Mouse (Mus musculus) MEL (cell line): ENCODE results near the gene Sertad1. TPM values are rescaled to one million over a fixed set of nuclear protein-coding genes. Genes with fewer than 3 reads are reported as not detected.

Experiments
- DNase-seq: peaks from one replicate; pipeline ENCODE4 v3.0.0; 2011; ENCODE audit warnings: low read depth, low spot score
- H3K27ac ChIP-seq: 2 replicates; pipeline ENCODE4 v1.5.1; 2012; ENCODE audit warnings: low read depth, mild to moderate bottlenecking, control low read depth, low read length, moderate library complexity; ENCODE audit not compliant: control insufficient read depth
- H3K27me3 ChIP-seq, 2 experiments: fragments of 150-350 bp in 1 of 2; sonication (generic) in 1 of 2; 2 replicates each; pipeline ENCODE4 v1.6.1; 2012; ENCODE audit warnings: low read length in 2 of 2, mild to moderate bottlenecking in 2 of 2, improper control_type of control experiment in 1 of 2, moderate library complexity in 1 of 2; ENCODE audit not compliant: insufficient read depth in 2 of 2, control insufficient read depth in 1 of 2
- H3K36me3 ChIP-seq, 2 experiments: 2 replicates each; pipeline ENCODE4 v1.6.1; 2012 to 2014; ENCODE audit warnings: low read length in 2 of 2, improper control_type of control experiment in 1 of 2, inconsistent platforms in 1 of 2, mild to moderate bottlenecking in 1 of 2; ENCODE audit not compliant: insufficient read depth in 2 of 2, control insufficient read depth in 1 of 2
- H3K4me1 ChIP-seq, 2 experiments: fragments of 150-350 bp in 1 of 2; sonication (generic) in 1 of 2; 2 replicates each; pipeline ENCODE4 v1.6.1; 2012; ENCODE audit warnings: low read length in 2 of 2, improper control_type of control experiment in 1 of 2, mild to moderate bottlenecking in 1 of 2; ENCODE audit not compliant: insufficient read depth in 2 of 2, control insufficient read depth in 1 of 2
- H3K4me3 ChIP-seq, 2 experiments: fragments of 150-350 bp in 1 of 2; sonication (generic) in 1 of 2; 2 replicates each; pipeline ENCODE4 v1.5.1; 2012; ENCODE audit warnings: low read depth in 2 of 2, low read length in 2 of 2, mild to moderate bottlenecking in 2 of 2, moderate library complexity in 2 of 2, control low read depth in 1 of 2, improper control_type of control experiment in 1 of 2; ENCODE audit not compliant: control insufficient read depth in 1 of 2, insufficient read depth in 1 of 2
- H3K79me2 ChIP-seq: 2 replicates; pipeline ENCODE4 v1.6.1; 2012; ENCODE audit warnings: mild to moderate bottlenecking, low read length, moderate library complexity; ENCODE audit not compliant: control insufficient read depth, poor library complexity, insufficient read depth
- H3K9ac ChIP-seq: 2 replicates; pipeline ENCODE4 v1.6.1; 2012; ENCODE audit warnings: low read depth, mild to moderate bottlenecking, control low read depth, low read length, moderate library complexity; ENCODE audit not compliant: control insufficient read depth, poor library complexity, severe bottlenecking
- H3K9me3 ChIP-seq: fragments of 150-350 bp; sonication (generic); replicated peaks from 2 replicates; pipeline ENCODE4 v1.6.1; 2012; ENCODE audit warnings: mild to moderate bottlenecking, low read length, improper control_type of control experiment, moderate library complexity; ENCODE audit not compliant: insufficient read depth
- BHLHE40 ChIP-seq: IDR thresholded peaks from 2 replicates; pipeline ENCODE4 v1.6.1; 2012; ENCODE audit warnings: low read depth, mild to moderate bottlenecking, inconsistent platforms, low read length, improper control_type of control experiment, borderline replicate concordance
- CHD1 ChIP-seq: IDR thresholded peaks from 2 replicates; pipeline ENCODE4 v1.6.1; 2012; ENCODE audit warnings: low read depth, mild to moderate bottlenecking, inconsistent platforms, low read length, improper control_type of control experiment
- CHD2 ChIP-seq: IDR thresholded peaks from 2 replicates; pipeline ENCODE4 v1.6.1; 2011; ENCODE audit warnings: low read length, improper control_type of control experiment
- CTCF ChIP-seq, 3 experiments: IDR thresholded peaks in 2 of 3; conservative IDR thresholded peaks in 1 of 3; 2 replicates each; pipeline ENCODE4 v1.5.1; 2011 to 2012; ENCODE audit warnings: low read length in 3 of 3, low read depth in 2 of 3, mild to moderate bottlenecking in 2 of 3, improper control_type of control experiment in 1 of 3, inconsistent platforms in 1 of 3, mixed read lengths in 1 of 3, moderate library complexity in 1 of 3; ENCODE audit not compliant: control insufficient read depth in 1 of 3, insufficient read depth in 1 of 3, poor library complexity in 1 of 3, severe bottlenecking in 1 of 3
- E2F4 ChIP-seq: IDR thresholded peaks from 2 replicates; pipeline ENCODE4 v1.6.1; 2011; ENCODE audit warnings: low read depth, low read length, improper control_type of control experiment, borderline replicate concordance
- EP300 ChIP-seq, 2 experiments: IDR thresholded peaks; 2 replicates each; pipeline ENCODE4 v1.6.1; 2011; ENCODE audit warnings: improper control_type of control experiment in 2 of 2, low read length in 2 of 2, low read depth in 1 of 2, mild to moderate bottlenecking in 1 of 2
- ETS1 ChIP-seq: IDR thresholded peaks from 2 replicates; pipeline ENCODE4 v1.6.1; 2012; ENCODE audit warnings: low read depth, mild to moderate bottlenecking, inconsistent platforms, low read length, improper control_type of control experiment, moderate library complexity
- GABPA ChIP-seq: IDR thresholded peaks from 2 replicates; pipeline ENCODE4 v1.6.1; 2012; ENCODE audit warnings: low read depth, mild to moderate bottlenecking, inconsistent platforms, low read length, improper control_type of control experiment, moderate library complexity
- GATA1 ChIP-seq: IDR thresholded peaks from 2 replicates; pipeline ENCODE4 v1.6.1; 2011; ENCODE audit warnings: low read depth, low read length, improper control_type of control experiment
- HCFC1 ChIP-seq: IDR thresholded peaks from 2 replicates; pipeline ENCODE4 v1.6.1; 2012; ENCODE audit warnings: low read depth, mild to moderate bottlenecking, inconsistent platforms, low read length, improper control_type of control experiment, moderate library complexity
- JUND ChIP-seq: IDR thresholded peaks from 2 replicates; pipeline ENCODE4 v1.6.1; 2011; ENCODE audit warnings: low read depth, mild to moderate bottlenecking, improper control_type of control experiment, low read length
- KAT2A ChIP-seq: conservative IDR thresholded peaks from 2 replicates; pipeline ENCODE4 v1.6.1; 2012; ENCODE audit warnings: low read depth, low read length, improper control_type of control experiment, inconsistent platforms
- MAFK ChIP-seq: IDR thresholded peaks from 2 replicates; pipeline ENCODE4 v1.6.1; 2011; ENCODE audit warnings: low read depth, mild to moderate bottlenecking, low read length, improper control_type of control experiment, borderline replicate concordance
- MAZ ChIP-seq: IDR thresholded peaks from 2 replicates; pipeline ENCODE4 v1.6.1; 2012; ENCODE audit warnings: low read depth, mild to moderate bottlenecking, inconsistent platforms, low read length, improper control_type of control experiment
- NELFE ChIP-seq: IDR thresholded peaks from 2 replicates; pipeline ENCODE4 v1.6.1; 2011; ENCODE audit warnings: low read depth, low read length, improper control_type of control experiment
- POLR2A ChIP-seq, 2 experiments: IDR thresholded peaks; 2 replicates each; pipeline ENCODE4 v1.6.1; 2011 to 2012; ENCODE audit warnings: low read length in 2 of 2, mild to moderate bottlenecking in 2 of 2, control low read depth in 1 of 2, improper control_type of control experiment in 1 of 2, low read depth in 1 of 2, moderate library complexity in 1 of 2; ENCODE audit not compliant: control insufficient read depth in 1 of 2, insufficient read depth in 1 of 2, poor library complexity in 1 of 2
- POLR2AphosphoS2 ChIP-seq: IDR thresholded peaks from 2 replicates; pipeline ENCODE4 v1.6.1; 2011; ENCODE audit warnings: low read length, improper control_type of control experiment
- RAD21 ChIP-seq: IDR thresholded peaks from 2 replicates; pipeline ENCODE4 v1.6.1; 2011; ENCODE audit warnings: mild to moderate bottlenecking, low read depth, low read length, improper control_type of control experiment
- RCOR1 ChIP-seq: IDR thresholded peaks from 2 replicates; pipeline ENCODE4 v1.6.1; 2012; ENCODE audit warnings: low read depth, mild to moderate bottlenecking, inconsistent platforms, low read length, improper control_type of control experiment
- SIN3A ChIP-seq: IDR thresholded peaks from 2 replicates; pipeline ENCODE4 v1.6.1; 2012; ENCODE audit warnings: low read length, improper control_type of control experiment, inconsistent platforms
- TAL1 ChIP-seq: IDR thresholded peaks from 2 replicates; pipeline ENCODE4 v1.6.1; 2012; ENCODE audit warnings: mild to moderate bottlenecking, inconsistent platforms, low read length, moderate library complexity, mixed read lengths
- TCF12 ChIP-seq: IDR thresholded peaks from 2 replicates; pipeline ENCODE4 v1.6.1; 2014; ENCODE audit warnings: low read depth, mild to moderate bottlenecking, inconsistent platforms, low read length, improper control_type of control experiment, moderate library complexity
- USF2 ChIP-seq, 2 experiments: IDR thresholded peaks; 2 replicates each; pipeline ENCODE4 v1.6.1; 2011 to 2012; ENCODE audit warnings: improper control_type of control experiment in 2 of 2, low read length in 2 of 2, borderline replicate concordance in 1 of 2, inconsistent platforms in 1 of 2, low read depth in 1 of 2, mild to moderate bottlenecking in 1 of 2; ENCODE audit not compliant: insufficient read depth in 1 of 2
- ZC3H11A ChIP-seq: IDR thresholded peaks from 2 replicates; pipeline ENCODE4 v1.6.1; 2012; ENCODE audit warnings: low read depth, mild to moderate bottlenecking, inconsistent platforms, low read length, improper control_type of control experiment
- ZMIZ1 ChIP-seq: IDR thresholded peaks from 2 replicates; pipeline ENCODE4 v1.6.1; 2012; ENCODE audit warnings: low read depth, mild to moderate bottlenecking, inconsistent platforms, low read length, improper control_type of control experiment, moderate library complexity
- polyA plus RNA-seq, 2 experiments: library from polyadenylated mRNA; stranded (reverse) in 1 of 2; unstranded in 1 of 2; fragments of >175 nt in 1 of 2; fragments of >200 nt in 1 of 2; gene quantifications; 2 replicates each; pipeline versions ENCODE4 v1.2.1 to v1.2.4; 2012; ENCODE audit warnings: low replicate concordance in 2 of 2, low read depth in 1 of 2; ENCODE audit not compliant: insufficient read length in 2 of 2, insufficient read depth in 1 of 2, missing spikeins in 1 of 2
- total RNA-seq: library from RNA; depleted of rRNA; stranded (reverse); fragments of 300-350 nt; gene quantifications from 2 replicates; pipeline ENCODE4 v1.2.3, GENCODE M21; 2012

Sertad1 gene
- total and polyA plus RNA-seq, 3 experiments = 9.9 to 10.6 TPM; not detected in 1

- no peak for TF ChIP-seq RCOR1
- TF ChIP-seq CHD1 = no peak
- no peak for TF ChIP-seq JUND
- TF ChIP-seq TCF12 = peak; percentile 52
- TF ChIP-seq, all 39 proteins: peak for 13
Measured at GRCm38 (mm10) chr7:27447419-27448286, 39.1 kb upstream of the Sertad1 start, which contains the start of the genes Sptbn4 and Blvrb (continued).

DNA sequence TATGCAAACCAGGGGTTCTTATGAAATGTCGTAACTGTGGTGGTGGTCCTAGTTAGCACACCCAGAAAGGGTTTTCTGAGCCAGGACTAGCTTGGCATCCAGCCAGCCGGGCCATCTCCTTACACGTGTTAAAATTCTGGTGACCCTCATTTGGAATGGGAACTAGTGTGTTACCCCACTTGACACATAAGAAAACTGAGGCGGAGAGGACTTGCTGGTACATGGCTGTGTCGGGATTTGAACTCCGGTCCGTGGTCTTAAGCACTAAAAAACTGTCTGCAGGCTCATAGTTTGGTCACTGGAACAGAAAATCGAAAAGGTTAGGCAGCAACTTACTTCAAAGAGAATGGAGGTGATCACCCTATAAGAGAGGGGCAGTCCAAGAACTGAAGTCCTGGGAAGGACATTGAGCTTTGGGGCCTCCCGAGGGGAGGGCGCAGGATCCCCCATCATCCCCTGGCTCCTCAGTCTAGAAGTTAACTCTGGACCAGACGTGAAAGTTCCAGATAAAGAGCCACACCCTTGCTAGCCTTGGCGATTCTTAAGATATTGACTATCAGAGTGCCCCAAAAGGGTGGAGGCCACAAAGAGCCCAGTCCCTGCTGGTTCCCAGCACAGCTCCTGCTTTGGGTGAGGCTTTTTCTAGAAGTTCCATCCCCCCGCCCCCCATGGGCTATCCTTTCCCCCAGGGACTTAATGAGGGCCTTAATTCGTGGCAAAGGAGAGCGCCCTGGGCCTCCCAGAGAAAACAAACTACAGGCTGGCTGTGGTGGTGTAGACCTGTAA is 38.1 kb upstream of the Sertad1 start:
- Histone ChIP-seq H3K9me3 (no peaks in the 10 kb centered on the region), H3K79me2 (peaks cover 19% of the 10 kb centered on the region), H3K4me1 (peaks cover 4 to 25% of the 10 kb centered on the region in 2 experiments), H3K9ac (peak overlapping the region; percentile 78), H3K4me3 (peak overlapping the region; percentile 76 to 94), H3K27me3 (peaks cover 2 to 4% of the 10 kb centered on the region in 2 experiments; a peak in 3 of 4 replicates), H3K36me3 (peaks cover 0 to 27% of the 10 kb centered on the region in 2 experiments; a peak in 2 of 4 replicates), H3K27ac (peak overlapping the region; percentile 97)
- peak; percentile 85 for DNase-seq
- no peak for TF ChIP-seq HCFC1
- TF ChIP-seq MAZ = peak; percentile 80
- TF ChIP-seq RAD21 = no peak
- peak; percentile 50; the same call in 1 of the 2 replicates for TF ChIP-seq ZMIZ1
- TF ChIP-seq KAT2A = peak; percentile 45
- TF ChIP-seq CTCF (IDR thresholded peaks at IDR 0.05 in 2 of 3, conservative IDR thresholded peaks at IDR 0.05 in 1 of 3; ENCODE audit: control insufficient read depth in 1 of 3, insufficient read depth in 1 of 3, low read depth in 2 of 3, low read length in 3 of 3, poor library complexity in 1 of 3, severe bottlenecking in 1 of 3) = no peak
- peak; percentile 61; the same call in 1 of the 2 replicates for TF ChIP-seq BHLHE40
- TF ChIP-seq E2F4 = peak; percentile 37; the same call in 1 of the 2 replicates
- TF ChIP-seq TAL1 = peak; percentile 46
- TF ChIP-seq GABPA = peak; percentile 36; the same call in 1 of the 2 replicates
- peak; percentile 74; the same call in 1 of the 2 replicates for TF ChIP-seq CHD1
- peak; percentile 84 to 92 for TF ChIP-seq EP300 (IDR thresholded peaks at IDR 0.05; ENCODE audit: low read depth in 1 of 2, low read length in 2 of 2)
- peak; percentile 28; the same call in 1 of the 2 replicates for TF ChIP-seq CHD2
- peak; percentile 83 for TF ChIP-seq GATA1
- TF ChIP-seq SIN3A = peak; percentile 65
- peak; percentile 71 for TF ChIP-seq ETS1
- peak; percentile 22; the same call in 1 of the 2 replicates for TF ChIP-seq NELFE
- TF ChIP-seq JUND = no peak
- no peak for TF ChIP-seq USF2 (IDR thresholded peaks at IDR 0.05; ENCODE audit: borderline replicate concordance in 1 of 2, insufficient read depth in 1 of 2, low read depth in 1 of 2, low read length in 2 of 2)
- TF ChIP-seq POLR2A (IDR thresholded peaks at IDR 0.05; ENCODE audit: control insufficient read depth in 1 of 2, insufficient read depth in 1 of 2, low read depth in 1 of 2, low read length in 2 of 2, poor library complexity in 1 of 2) = peak in 1 of 2 experiments; percentile 37; a peak in 2 of 4 replicates
- peak; percentile 49; the same call in 1 of the 2 replicates for TF ChIP-seq POLR2AphosphoS2
- TF ChIP-seq MAFK = 0 out of 2 replicates have a peak, but pooled peaks have one; percentile 28
- TF ChIP-seq ZC3H11A = no peak
- peak; percentile 89 for TF ChIP-seq TCF12
